9 mouse cellular contexts compared by ENCODE assay signal in the genomic region with DNA sequence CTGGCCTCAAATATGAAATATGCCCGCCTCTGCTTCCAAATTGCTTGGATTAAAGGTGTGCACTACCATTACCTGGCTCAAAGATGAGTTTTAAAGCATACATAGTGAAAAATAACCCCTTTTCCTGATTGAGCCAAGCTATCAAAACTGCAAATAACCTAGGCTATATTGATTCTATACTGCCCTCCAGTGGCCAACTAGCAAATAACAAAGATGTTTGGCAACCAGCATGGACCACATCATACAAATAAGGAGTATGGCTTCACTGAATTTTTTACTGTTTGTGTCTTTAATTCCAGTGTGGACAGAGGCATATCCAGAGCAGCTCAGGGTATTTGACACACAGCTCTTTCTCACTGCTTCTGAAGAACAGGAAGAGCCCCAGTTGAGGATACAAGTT. TPM values are rescaled to one million over a fixed set of nuclear protein-coding genes. Genes with fewer than 3 reads are reported as not detected.
DNase-seq lines count a peak whose midpoint lies in the region; ATAC-seq and TF ChIP-seq lines count a peak whose summit lies in the region.
"Had no signal": no experiment of that assay in that cellular context is flagged by ENCODE, and none has a peak within 500 bp of the region (broad histone marks: within the 10 kb centered on the region; RNA-seq: fewer than 3 reads in every experiment).

No protein-coding gene starts in this region.

- no peaks in the 10 kb centered on the region for H3K4me1 ChIP-seq in forebrain, embryonic 12.5 days
- H3K4me1 ChIP-seq in forebrain, embryonic 16.5 days (replicated peaks; ENCODE audit: control insufficient read depth, insufficient read depth, low read length) = no peaks in the 10 kb centered on the region
- H3K4me1 ChIP-seq in forebrain, embryonic 14.5 days (ENCODE audit: control insufficient read depth, insufficient read depth, low read length) = no peaks in the 10 kb centered on the region
- no peaks in the 10 kb centered on the region for H3K4me1 ChIP-seq in lung, postnatal 0 days (ENCODE audit: insufficient read depth, low read depth, low read length)
- H3K4me1 ChIP-seq: stomach, embryonic 15.5 days had no signal

- H3K4me3 ChIP-seq in forebrain, embryonic 12.5 days (replicated peaks) = no peak overlapping the region
- H3K4me3 ChIP-seq in forebrain, embryonic 16.5 days (replicated peaks; ENCODE audit: low read length) = no peak overlapping the region
- no peak overlapping the region for H3K4me3 ChIP-seq in forebrain, embryonic 14.5 days (ENCODE audit: low read depth, low read length)
- H3K4me3 ChIP-seq in layer of hippocampus, adult 2 months = no peak overlapping the region
- no peak overlapping the region for H3K4me3 ChIP-seq in lung, postnatal 0 days (ENCODE audit: low read depth, low read length)
- H3K4me3 ChIP-seq: stomach, embryonic 15.5 days had no signal

- H3K27me3 ChIP-seq in forebrain, embryonic 12.5 days = no peaks in the 10 kb centered on the region
- H3K27me3 ChIP-seq in forebrain, embryonic 16.5 days (replicated peaks; ENCODE audit: control insufficient read depth, insufficient read depth, low read length) = no peaks in the 10 kb centered on the region
- H3K27me3 ChIP-seq in forebrain, embryonic 14.5 days (replicated peaks; ENCODE audit: control insufficient read depth, insufficient read depth, low read length) = no peaks in the 10 kb centered on the region
- no peaks in the 10 kb centered on the region for H3K27me3 ChIP-seq in lung, postnatal 0 days (replicated peaks; ENCODE audit: insufficient read depth, low read length)
- H3K27me3 ChIP-seq: stomach, embryonic 15.5 days had no signal

- WGBS in forebrain, embryonic 12.5 days = 0% methylated on average over 1 of the region's 1 CpGs
- WGBS in forebrain, embryonic 16.5 days = 5% methylated on average over 1 of the region's 1 CpGs
- 2% methylated on average over 1 of the region's 1 CpGs for WGBS in forebrain, embryonic 14.5 days
- WGBS in lung, postnatal 0 days = 0% methylated on average over 1 of the region's 1 CpGs

- H3K27ac ChIP-seq in forebrain, embryonic 12.5 days = no peak overlapping the region
- no peak overlapping the region for H3K27ac ChIP-seq in forebrain, embryonic 16.5 days (ENCODE audit: low read length)
- no peak overlapping the region for H3K27ac ChIP-seq in forebrain, embryonic 14.5 days (ENCODE audit: low read depth, low read length)
- H3K27ac ChIP-seq in layer of hippocampus, adult 2 months = no peak overlapping the region
- no peak overlapping the region for H3K27ac ChIP-seq in lung, postnatal 0 days (ENCODE audit: low read length)
- H3K27ac ChIP-seq: stomach, embryonic 15.5 days had no signal

- peak; percentile 84 for DNase-seq in 416B (ENCODE audit: low read depth)
- peak; percentile 44 for DNase-seq in ZHBTc4 (ENCODE audit: low read depth, low spot score)
- DNase-seq in forebrain, embryonic 14.5 days (ENCODE audit: low spot score) = peak; percentile 81
- DNase-seq in layer of hippocampus, adult 2 months (ENCODE audit: low spot score in 2 of 2) = peak; percentile 59 to 68
- DNase-seq in lung, postnatal 0 days (ENCODE audit: low spot score) = peak; percentile 76
- peak; percentile 51 to 71 for DNase-seq in spleen, postnatal 4 days (ENCODE audit: low spot score in 2 of 2)

- no peaks in the 10 kb centered on the region for H3K9me3 ChIP-seq in forebrain, embryonic 12.5 days
- H3K9me3 ChIP-seq in forebrain, embryonic 16.5 days (ENCODE audit: control insufficient read depth, low read length) = no peaks in the 10 kb centered on the region
- no peaks in the 10 kb centered on the region for H3K9me3 ChIP-seq in forebrain, embryonic 14.5 days (replicated peaks; ENCODE audit: control insufficient read depth, low read length)
- H3K9me3 ChIP-seq in lung, postnatal 0 days (ENCODE audit: low read length) = no peaks in the 10 kb centered on the region
- H3K9me3 ChIP-seq: stomach, embryonic 15.5 days had no signal

- H3K4me2 ChIP-seq in forebrain, embryonic 12.5 days = no peak overlapping the region
- H3K4me2 ChIP-seq in forebrain, embryonic 16.5 days (ENCODE audit: low read length) = no peak overlapping the region
- H3K4me2 ChIP-seq in forebrain, embryonic 14.5 days (ENCODE audit: low read length) = no peak overlapping the region
- H3K4me2 ChIP-seq in lung, postnatal 0 days (replicated peaks; ENCODE audit: low read depth, low read length) = no peak overlapping the region
- H3K4me2 ChIP-seq: stomach, embryonic 15.5 days had no signal

- 0 out of 2 replicates have a peak, but pooled peaks have one; percentile 9 for ATAC-seq in forebrain, embryonic 12.5 days (ENCODE audit: low FRiP score)
- ATAC-seq in forebrain, embryonic 16.5 days = no peak; the same call in 1 of the 2 replicates
- no peak for ATAC-seq in forebrain, embryonic 14.5 days
- no peak for ATAC-seq in lung, postnatal 0 days

- TF ChIP-seq CTCF in layer of hippocampus, adult 2 months (conservative IDR thresholded peaks at IDR 0.05) = peak; percentile 88
- peak; percentile 84 for TF ChIP-seq CTCF in lung, postnatal 0 days (IDR thresholded peaks at IDR 0.05)

- TF ChIP-seq EP300 in lung, postnatal 0 days (IDR thresholded peaks at IDR 0.05) = no peak

- H3K36me3 ChIP-seq in forebrain, embryonic 12.5 days (replicated peaks) = no peaks in the 10 kb centered on the region
- H3K36me3 ChIP-seq in forebrain, embryonic 16.5 days (ENCODE audit: control insufficient read depth, insufficient read depth) = no peaks in the 10 kb centered on the region
- no peaks in the 10 kb centered on the region for H3K36me3 ChIP-seq in forebrain, embryonic 14.5 days (ENCODE audit: control insufficient read depth, insufficient read depth, low read length)
- no peaks in the 10 kb centered on the region for H3K36me3 ChIP-seq in lung, postnatal 0 days (ENCODE audit: insufficient read depth, low read length)
- H3K36me3 ChIP-seq: stomach, embryonic 15.5 days had no signal

- H3K9ac ChIP-seq in forebrain, embryonic 12.5 days = no peak overlapping the region
- H3K9ac ChIP-seq in forebrain, embryonic 16.5 days (replicated peaks; ENCODE audit: low read depth, low read length) = no peak overlapping the region
- H3K9ac ChIP-seq in forebrain, embryonic 14.5 days (ENCODE audit: low read length) = no peak overlapping the region
- H3K9ac ChIP-seq in lung, postnatal 0 days (replicated peaks; ENCODE audit: low read depth) = no peak overlapping the region
- H3K9ac ChIP-seq: stomach, embryonic 15.5 days had no signal

RNA-seq across cellular contexts. Expression of gene Ccr5, which starts 7.0 kb away (rescaled TPM):
- polyA plus RNA-seq in forebrain, embryonic 12.5 days (2016; fragmentation: Nextera tagmentation; extraction: Ambion mirVana) = 0.22 and 0.87 TPM in 2 replicates
- polyA plus RNA-seq in forebrain, embryonic 16.5 days (2015; fragmentation: Nextera tagmentation; extraction: Ambion mirVana) = 0.92 and 1.2 TPM in 2 replicates
- polyA plus RNA-seq in forebrain, embryonic 14.5 days (2014; fragmentation: Nextera tagmentation; extraction: Ambion mirVana) = 0.68 and 0.74 TPM in 2 replicates
- 10 to 100 TPM in 1 of 2 experiments, 1 to 10 TPM in 1; 7.9 to 10.2 TPM for total RNA-seq in layer of hippocampus, adult 2 months (2021)
- polyA plus RNA-seq in lung, postnatal 0 days (2015; fragmentation: Nextera tagmentation; extraction: Ambion mirVana) = 0.92 and 1.3 TPM in 2 replicates

RNA-seq across cellular contexts. Expression of gene Ccr2, which starts 26.6 kb away (rescaled TPM):
- polyA plus RNA-seq in forebrain, embryonic 12.5 days (2016; fragmentation: Nextera tagmentation; extraction: Ambion mirVana) = 0.21 and 0.32 TPM in 2 replicates
- 0.16 TPM in 1 of 2 replicates, not detected in the other for polyA plus RNA-seq in forebrain, embryonic 16.5 days (2015; fragmentation: Nextera tagmentation; extraction: Ambion mirVana)
- polyA plus RNA-seq in forebrain, embryonic 14.5 days (2014; fragmentation: Nextera tagmentation; extraction: Ambion mirVana) = 0.12 and 0.22 TPM in 2 replicates
- total RNA-seq in layer of hippocampus, adult 2 months (2021) = under 1 TPM in 1 of 2 experiments, not detected in 1; 0.23 TPM
- 6.7 and 7.8 TPM in 2 replicates for polyA plus RNA-seq in lung, postnatal 0 days (2015; fragmentation: Nextera tagmentation; extraction: Ambion mirVana)
